Mouse (Mus musculus) heart, postnatal 25 days (tissue): ENCODE measurements around the gene Astl. TPM values are rescaled to one million over a fixed set of nuclear protein-coding genes. Genes with fewer than 3 reads are reported as not detected.

Source experiments
- DNase-seq: peaks from one replicate; pipeline ENCODE4 v3.0.0; 2022; ENCODE audit warnings: low spot score
- intact Hi-C: fragments of 180-260 bp; cut with DNase I; formaldehyde crosslinking; loops from one replicate; pipeline ENCODE4 v1.15.1; 2025
- total RNA-seq, 2 experiments: library from RNA; stranded (reverse); gene quantifications; 2 replicates each; pipeline ENCODE4 v1.2.3; 2021

Gene Astl
- total RNA-seq, 2 experiments from 2014 or later: not detected

GRCm38 (mm10) chr2:127390352-127390751 is 51.9 kb downstream of the Astl start:
- intact Hi-C loops: no loop called here
- no peak for DNase-seq

- DNase-seq: no peak
- intact Hi-C loops: no loop called here
Measured at GRCm38 (mm10) chr2:127390846-127391245, 52.4 kb downstream of the Astl start.

- DNase-seq: no peak
- intact Hi-C loops: no loop called here
Measured at GRCm38 (mm10) chr2:127391323-127391722, 52.9 kb downstream of the Astl start.

- intact Hi-C loops: no loop called here
- DNase-seq: no peak
Measured at GRCm38 (mm10) chr2:127394606-127395161, 56.2 kb downstream of the Astl start.

- no peak for DNase-seq
- intact Hi-C loops: no loop called here
Measured at GRCm38 (mm10) chr2:127398738-127399137, 60.3 kb downstream of the Astl start.

Other genes starting within 250 kb of the Astl start
- 1 to 10 TPM; 1.4 to 2.3 TPM for gene Ncaph, start 204.7 kb upstream of the Astl start, total RNA-seq
- 10 to 100 TPM; 10.1 to 14.1 TPM for gene Itpripl1, start 195.2 kb upstream of the Astl start, total RNA-seq
- gene 1810024B03Rik, start 130.4 kb upstream of the Astl start, total RNA-seq: under 1 TPM; 0.36 to 0.70 TPM
- 10 to 100 TPM; 54.0 to 62.4 TPM for gene Snrnp200, start 130.3 kb upstream of the Astl start, total RNA-seq
- gene Ciao1, start 90.8 kb upstream of the Astl start, total RNA-seq: 10 to 100 TPM; 61.9 to 62.3 TPM
- 10 to 100 TPM; 27.9 to 28.7 TPM for gene Tmem127, start 90.7 kb upstream of the Astl start, total RNA-seq
- gene Stard7, start 68.4 kb upstream of the Astl start, total RNA-seq: 100 to 1,000 TPM; 152 to 167 TPM
- gene Dusp2, start 2.5 kb upstream of the Astl start, total RNA-seq: under 1 TPM; 0.31 to 0.49 TPM
- under 1 TPM; 0.61 to 0.88 TPM for gene Adra2b, start 24.6 kb downstream of the Astl start, total RNA-seq
- gene Gpat2, start 86.6 kb downstream of the Astl start, total RNA-seq: not detected
- 10 to 100 TPM; 36.8 to 37.5 TPM for gene Fahd2a, start 105.9 kb downstream of the Astl start, total RNA-seq
- gene Kcnip3, start 183.5 kb downstream of the Astl start, total RNA-seq: 1 to 10 TPM; 1.1 to 1.7 TPM
- not detected for gene Prom2, start 202.8 kb downstream of the Astl start, total RNA-seq
- 1 to 10 TPM; 1.4 to 1.5 TPM for gene Zfp661, start 248.5 kb downstream of the Astl start, total RNA-seq
- 100 to 1,000 TPM in 1 of 2 experiments, 10 to 100 TPM in 1; 96.9 to 101 TPM for gene Mrps5, start 248.6 kb downstream of the Astl start, total RNA-seq